Mouse (Mus musculus) intestine, postnatal 0 days (tissue): Measurements from ENCODE around the gene Ccdc92b. TPM values are rescaled to one million over a fixed set of nuclear protein-coding genes. Genes with fewer than 3 reads are reported as not detected.

ENCODE experiments used
- ATAC-seq: fragments of 200-750 bp; cut with Nextera tagmentation; 2 replicates; pipeline ENCODE4 v1.8.0; 2017; ENCODE audit warnings: mild to moderate bottlenecking, moderate TSS enrichment, moderate library complexity
- H3K27ac ChIP-seq: fragments of 300-500 bp; sonication (generic); 2 replicates; pipeline ENCODE4 v1.5.1; 2014; ENCODE audit warnings: mild to moderate bottlenecking, low read depth, low read length, moderate library complexity
- H3K27me3 ChIP-seq: fragments of 300-500 bp; sonication (generic); replicated peaks from 2 replicates; pipeline ENCODE4 v1.6.1; 2014; ENCODE audit warnings: low read length, mixed read lengths; ENCODE audit not compliant: control insufficient read depth, insufficient read depth
- H3K36me3 ChIP-seq: fragments of 300-500 bp; sonication (generic); 2 replicates; pipeline ENCODE4 v1.6.1; 2014; ENCODE audit warnings: mild to moderate bottlenecking, moderate library complexity; ENCODE audit not compliant: control insufficient read depth, insufficient read depth
- H3K4me1 ChIP-seq: fragments of 300-500 bp; sonication (generic); replicated peaks from 2 replicates; pipeline ENCODE4 v1.6.1; 2014; ENCODE audit warnings: antibody characterized with exemption, low read length, mixed read lengths; ENCODE audit not compliant: control insufficient read depth, insufficient read depth
- H3K4me2 ChIP-seq: fragments of 300-500 bp; sonication (generic); replicated peaks from 2 replicates; pipeline ENCODE4 v1.6.1; 2014; ENCODE audit warnings: low read depth, mild to moderate bottlenecking, moderate library complexity
- H3K4me3 ChIP-seq: fragments of 300-500 bp; sonication (generic); 2 replicates; pipeline ENCODE4 v1.5.1; 2014; ENCODE audit warnings: low read depth, low read length
- H3K9ac ChIP-seq: fragments of 300-500 bp; sonication (generic); 2 replicates; pipeline ENCODE4 v1.6.1; 2014; ENCODE audit warnings: mild to moderate bottlenecking, low read depth, low read length
- H3K9me3 ChIP-seq: fragments of 300-500 bp; sonication (generic); 2 replicates; pipeline ENCODE4 v1.6.1; 2016; ENCODE audit warnings: mixed run types; ENCODE audit not compliant: control insufficient read depth
- CTCF ChIP-seq: sonication (generic); IDR thresholded peaks from 2 replicates; pipeline ENCODE4 v1.5.1; 2016; ENCODE audit warnings: low read depth, mild to moderate bottlenecking, control low read depth, antibody characterized with exemption, moderate library complexity
- WGBS: fragments of 180-500 bp; shearing (Covaris S2); extraction: QIAGEN DNeasy Blood & Tissue Kit; methylation state at CpG from one replicate; pipeline ENCODE4 v1.1.7; 2014; 5-methylcytosine and 5-hydroxymethylcytosine counted together
- polyA plus RNA-seq: library from polyadenylated mRNA; unstranded; fragments of >200 nt; fragmentation: Nextera tagmentation; extraction: Ambion mirVana; gene quantifications from 2 replicates; pipeline ENCODE4 v1.2.1, GENCODE M21; 2015

The Ccdc92b gene
- polyA plus RNA-seq, 1 experiment from 2014 or later, result 0.25 TPM

DNA sequence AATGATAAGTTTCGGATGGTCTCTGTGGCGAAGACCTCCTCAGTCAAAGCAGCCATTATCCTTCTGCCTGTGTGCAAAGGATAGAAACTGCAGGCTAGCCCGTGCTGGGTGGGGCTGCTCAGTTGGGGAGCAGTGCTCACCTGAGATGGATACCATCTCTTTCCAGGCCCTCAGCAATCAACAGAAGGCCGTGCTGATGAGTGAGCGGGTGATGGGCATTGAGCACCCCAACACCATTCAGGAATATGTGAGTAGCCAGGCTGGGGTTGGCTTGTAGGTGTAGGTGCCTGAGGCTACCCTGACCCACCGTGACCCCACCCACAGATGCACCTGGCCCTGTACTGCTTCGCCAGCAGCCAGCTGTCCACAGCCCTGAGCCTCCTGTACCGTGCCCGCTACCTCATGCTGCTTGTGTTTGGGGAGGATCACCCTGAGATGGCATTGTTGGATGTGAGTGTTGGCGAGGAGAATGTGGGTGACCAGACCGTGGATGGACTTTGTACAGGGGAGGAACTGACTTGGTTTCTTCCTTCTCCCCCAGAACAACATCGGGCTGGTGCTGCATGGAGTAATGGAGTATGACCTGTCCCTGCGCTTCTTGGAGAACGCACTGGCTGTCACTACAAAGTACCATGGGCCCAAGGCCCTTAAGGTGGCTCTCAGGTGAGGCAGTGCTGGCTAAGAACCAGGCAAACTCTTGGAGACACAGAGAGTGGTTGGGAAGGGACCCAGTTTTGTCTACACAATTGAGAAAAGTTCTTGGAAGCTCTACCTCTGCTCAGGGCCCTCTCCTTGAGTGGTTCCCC is 47.6 kb downstream of the Ccdc92b start:
- ATAC-seq, result no peak
- WGBS, result 94% methylated on average over 14 of the region's 14 CpGs
- Histone ChIP-seq H3K4me2 (no peak overlapping the region), H3K36me3 (peaks cover 82% of the 10 kb centered on the region), H3K27ac (no peak overlapping the region), H3K4me1 (no peaks in the 10 kb centered on the region), H3K9me3 (no peaks in the 10 kb centered on the region), H3K4me3 (no peak overlapping the region), H3K9ac (no peak overlapping the region), H3K27me3 (no peaks in the 10 kb centered on the region)
- no peak for TF ChIP-seq CTCF

DNA sequence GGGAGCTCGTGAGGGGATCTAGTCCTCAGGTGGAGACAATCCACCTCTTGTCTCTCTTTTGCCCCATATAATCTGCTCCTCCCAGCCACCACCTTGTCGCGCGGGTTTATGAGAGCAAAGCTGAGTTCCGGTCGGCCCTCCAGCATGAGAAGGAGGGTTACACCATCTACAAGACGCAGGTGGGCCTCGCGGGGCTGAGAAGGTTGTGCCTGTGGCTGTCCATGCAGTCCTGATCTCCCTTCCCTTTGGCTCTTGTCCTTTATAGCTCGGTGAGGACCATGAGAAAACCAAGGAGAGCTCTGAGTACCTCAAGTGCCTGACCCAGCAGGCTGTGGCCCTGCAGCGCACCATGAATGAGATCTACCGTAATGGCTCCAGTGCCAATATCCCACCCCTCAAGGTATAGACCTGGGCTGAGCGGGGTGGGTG is 48.2 kb downstream of the Ccdc92b start:
- H3K9ac ChIP-seq, result no peak overlapping the region
- WGBS, result 93% methylated on average over 13 of the region's 13 CpGs
- H3K27me3 ChIP-seq, result no peaks in the 10 kb centered on the region
- TF ChIP-seq CTCF, result no peak
- H3K27ac ChIP-seq, result no peak overlapping the region; the same call in 1 of the 2 replicates
- H3K4me3 ChIP-seq, result no peak overlapping the region
- ATAC-seq, result no peak
- H3K36me3 ChIP-seq, result peaks cover 76% of the 10 kb centered on the region
- no peaks in the 10 kb centered on the region for H3K4me1 ChIP-seq
- H3K9me3 ChIP-seq, result no peaks in the 10 kb centered on the region
- no peak overlapping the region for H3K4me2 ChIP-seq

DNA sequence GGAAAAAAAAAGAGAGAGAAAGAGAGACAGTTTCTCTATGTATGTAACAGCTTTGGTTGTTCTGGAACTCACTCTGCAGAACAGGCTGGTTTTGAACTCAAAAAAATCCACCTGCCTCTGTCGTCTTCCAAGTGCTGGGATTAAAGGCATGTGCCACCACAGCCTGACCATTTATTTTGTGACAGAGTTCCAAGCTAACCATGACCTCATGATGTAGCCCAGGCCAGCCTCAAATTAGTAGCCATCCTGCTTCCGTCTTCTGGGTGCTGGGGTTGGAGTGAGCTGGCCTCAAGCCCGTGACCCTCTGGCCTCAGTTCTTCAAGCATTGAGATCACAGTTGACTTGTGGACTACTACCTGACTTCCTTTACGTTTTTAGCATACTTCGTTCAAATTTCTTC is 49.1 kb downstream of the Ccdc92b start:
- Histone ChIP-seq H3K27me3 (no peaks in the 10 kb centered on the region), H3K4me1 (no peaks in the 10 kb centered on the region), H3K9ac (no peak overlapping the region), H3K36me3 (peaks cover 67% of the 10 kb centered on the region), H3K4me3 (no peak overlapping the region), H3K4me2 (no peak overlapping the region), H3K27ac (no peak overlapping the region), H3K9me3 (no peaks in the 10 kb centered on the region)
- 86% methylated on average over 5 of the region's 5 CpGs for WGBS
- TF ChIP-seq CTCF, result no peak
- ATAC-seq, result no peak

GRCm38 (mm10) chr11:74668971-74669370 is 49.6 kb downstream of the Ccdc92b start:
- Histone ChIP-seq H3K27ac (no peak overlapping the region), H3K4me2 (no peak overlapping the region), H3K9ac (no peak overlapping the region), H3K4me3 (no peak overlapping the region), H3K4me1 (no peaks in the 10 kb centered on the region), H3K27me3 (no peaks in the 10 kb centered on the region), H3K9me3 (no peaks in the 10 kb centered on the region), H3K36me3 (peaks cover 63% of the 10 kb centered on the region)
- ATAC-seq, result no peak
- TF ChIP-seq CTCF, result no peak
- WGBS, result 95% methylated on average over 2 of the region's 2 CpGs

- Histone ChIP-seq H3K36me3 (peaks cover 61% of the 10 kb centered on the region), H3K27ac (no peak overlapping the region), H3K9me3 (no peaks in the 10 kb centered on the region), H3K4me1 (no peaks in the 10 kb centered on the region), H3K27me3 (no peaks in the 10 kb centered on the region), H3K4me3 (no peak overlapping the region), H3K9ac (no peak overlapping the region), H3K4me2 (no peak overlapping the region)
- ATAC-seq, result no peak
- no peak for TF ChIP-seq CTCF
These were observed 50.7 kb downstream of the Ccdc92b start for GRCm38 (mm10) chr11:74670151-74670550.

DNA sequence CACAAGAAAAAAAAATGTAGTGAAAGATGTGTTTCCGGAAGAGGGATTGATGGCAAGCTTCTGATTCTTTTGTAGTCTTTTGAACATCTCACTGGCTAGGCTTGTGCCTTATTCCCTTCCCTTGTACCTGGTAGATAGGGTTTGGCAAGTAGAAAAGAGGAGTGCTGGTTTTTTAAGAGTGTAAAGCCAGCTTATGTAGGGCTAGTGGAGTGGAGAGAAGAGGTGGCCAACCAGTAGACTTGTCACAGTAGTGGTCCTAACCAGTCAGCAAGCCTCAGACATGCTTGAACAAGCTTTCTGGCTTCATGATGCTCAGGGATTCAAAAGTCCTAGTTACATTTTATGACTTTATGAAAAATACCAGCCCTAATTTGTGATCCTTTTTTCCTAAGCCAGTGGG is 51.6 kb downstream of the Ccdc92b start:
- H3K27ac ChIP-seq, result no peak overlapping the region
- no peak overlapping the region for H3K9ac ChIP-seq
- H3K36me3 ChIP-seq, result peaks cover 57% of the 10 kb centered on the region
- no peak for ATAC-seq
- no peaks in the 10 kb centered on the region for H3K4me1 ChIP-seq
- H3K27me3 ChIP-seq, result no peaks in the 10 kb centered on the region
- H3K4me3 ChIP-seq, result no peak overlapping the region
- no peaks in the 10 kb centered on the region for H3K9me3 ChIP-seq
- no peak for TF ChIP-seq CTCF
- WGBS, result 79% methylated on average over 1 of the region's 1 CpGs
- no peak overlapping the region for H3K4me2 ChIP-seq
